Mouse (Mus musculus) neural tube, embryonic 14.5 days (tissue): ENCODE measurements at regions not wholly inside any gene's neighbourhood (a gene's known extent, or its start where the extent isn't known, plus 50 kb on each side); places are given as distances from the start of the nearest gene placed in this dataset.

Experiments
- ATAC-seq: fragments of 200-750 bp; cut with Nextera tagmentation; 2 replicates; pipeline ENCODE4 v1.8.0; 2017; ENCODE audit warnings: low read depth, mild to moderate bottlenecking, moderate TSS enrichment, moderate library complexity
- H3K27ac ChIP-seq: fragments of 300-500 bp; sonication (generic); 2 replicates; pipeline ENCODE4 v1.5.1; 2014; ENCODE audit warnings: low read depth, mild to moderate bottlenecking, control low read depth, low read length, moderate library complexity, mixed read lengths
- H3K27me3 ChIP-seq: fragments of 300-500 bp; sonication (generic); 2 replicates; pipeline ENCODE4 v1.6.1; 2014; ENCODE audit warnings: low read length; ENCODE audit not compliant: control insufficient read depth, insufficient read depth
- H3K36me3 ChIP-seq: fragments of 300-500 bp; sonication (generic); 2 replicates; pipeline ENCODE4 v1.6.1; 2014; ENCODE audit warnings: low read length, mixed read lengths; ENCODE audit not compliant: control insufficient read depth, insufficient read depth
- H3K4me1 ChIP-seq: fragments of 300-500 bp; sonication (generic); 2 replicates; pipeline ENCODE4 v1.6.1; 2014; ENCODE audit warnings: low read length; ENCODE audit not compliant: control insufficient read depth, insufficient read depth
- H3K4me2 ChIP-seq: fragments of 300-500 bp; sonication (generic); 2 replicates; pipeline ENCODE4 v1.6.1; 2014; ENCODE audit warnings: mild to moderate bottlenecking, low read depth, low read length, control low read depth
- H3K4me3 ChIP-seq: fragments of 300-500 bp; sonication (generic); 2 replicates; pipeline ENCODE4 v1.5.1; 2014; ENCODE audit warnings: low read depth, low read length, control low read depth, mixed read lengths
- H3K9ac ChIP-seq: fragments of 300-500 bp; sonication (generic); replicated peaks from 2 replicates; pipeline ENCODE4 v1.6.1; 2014; ENCODE audit warnings: low read depth, mild to moderate bottlenecking, control low read depth, low read length, mixed read lengths
- H3K9me3 ChIP-seq: fragments of 300-500 bp; sonication (generic); 2 replicates; pipeline ENCODE4 v1.6.1; 2016; ENCODE audit warnings: low read length; ENCODE audit not compliant: control insufficient read depth
- WGBS: fragments of 180-500 bp; shearing (Covaris S2); extraction: QIAGEN DNeasy Blood & Tissue Kit; methylation state at CpG from one replicate; pipeline ENCODE4 v1.1.7; 2014; 5-methylcytosine and 5-hydroxymethylcytosine counted together

DNA sequence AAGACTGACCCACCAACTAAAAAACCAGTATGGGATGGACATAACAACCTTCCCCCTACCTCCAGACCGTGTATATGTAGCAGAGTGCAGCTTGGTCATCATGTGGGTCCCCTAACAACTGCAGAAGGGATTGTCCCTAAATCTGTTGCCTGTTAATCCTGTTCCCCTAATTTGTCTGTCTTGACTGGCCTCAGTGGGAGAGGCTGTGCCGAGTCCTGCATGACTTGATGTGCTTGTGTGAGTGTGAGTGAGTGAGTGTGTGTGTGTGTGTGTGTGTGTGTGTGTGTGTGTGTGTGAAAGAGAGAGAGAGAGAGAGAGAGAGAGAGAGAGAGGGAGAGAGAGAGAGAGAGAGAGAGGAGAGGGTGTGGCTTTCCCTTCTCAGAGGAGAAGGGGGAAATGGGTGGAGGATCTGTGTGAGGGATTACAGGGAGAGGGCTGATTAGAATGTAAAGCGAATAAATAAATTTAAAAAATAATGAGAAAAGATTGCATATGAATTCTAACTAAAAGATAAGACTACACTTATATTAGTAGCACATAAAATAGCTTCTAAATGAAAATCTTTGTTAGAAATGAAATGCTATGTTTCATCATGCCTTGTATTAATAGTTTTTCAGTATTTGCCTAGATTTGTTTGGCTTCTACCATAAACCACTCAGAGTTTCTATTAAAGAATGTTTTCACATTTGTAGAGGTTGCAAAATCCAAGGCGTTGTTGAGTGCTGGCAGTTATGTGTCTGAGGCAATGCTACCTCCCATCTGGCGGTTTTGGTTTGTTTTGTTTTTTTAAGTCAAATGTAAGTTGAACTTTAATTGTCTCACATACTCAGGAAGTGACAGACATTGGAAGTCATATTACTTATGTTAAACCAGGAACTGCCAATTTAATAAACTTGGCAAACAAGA is 740.9 kb downstream of the Abca13 start:
- Histone ChIP-seq H3K27me3 (no peaks in the 10 kb centered on the region), H3K9ac (no peak overlapping the region), H3K4me3 (no peak overlapping the region), H3K9me3 (no peaks in the 10 kb centered on the region), H3K27ac (no peak overlapping the region), H3K36me3 (no peaks in the 10 kb centered on the region), H3K4me2 (no peak overlapping the region), H3K4me1 (no peaks in the 10 kb centered on the region)
- 81% methylated on average over 5 of the region's 5 CpGs for WGBS
- no peak for ATAC-seq

DNA sequence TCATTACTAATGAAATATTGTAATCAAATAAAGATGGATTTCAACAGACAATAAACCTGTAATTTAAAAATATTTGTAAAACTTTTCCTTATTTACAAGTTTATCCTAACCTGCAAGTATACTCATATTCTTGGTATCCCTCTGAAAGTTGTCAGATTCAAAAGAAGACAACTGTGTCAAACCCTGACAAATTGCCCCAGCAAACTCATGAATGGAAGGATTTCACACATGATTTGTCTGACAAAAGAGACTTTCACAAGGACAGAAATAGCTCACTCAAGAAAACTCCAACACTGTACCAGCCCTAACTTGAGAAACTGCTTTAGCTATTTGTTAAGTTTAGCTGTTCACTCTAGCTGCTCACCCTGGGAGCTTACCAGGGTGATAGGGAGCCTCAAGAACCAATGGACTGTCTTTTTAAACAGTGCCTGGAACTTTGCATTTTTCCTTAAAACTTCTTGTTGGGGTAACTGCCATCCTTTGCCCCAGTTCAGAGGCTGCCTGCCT is 771.0 kb downstream of the Abca13 start:
- Histone ChIP-seq H3K4me3 (no peak overlapping the region), H3K36me3 (no peaks in the 10 kb centered on the region), H3K9me3 (no peaks in the 10 kb centered on the region), H3K27ac (no peak overlapping the region), H3K27me3 (no peaks in the 10 kb centered on the region), H3K9ac (no peak overlapping the region), H3K4me2 (no peak overlapping the region), H3K4me1 (no peaks in the 10 kb centered on the region)
- no peak for ATAC-seq

DNA sequence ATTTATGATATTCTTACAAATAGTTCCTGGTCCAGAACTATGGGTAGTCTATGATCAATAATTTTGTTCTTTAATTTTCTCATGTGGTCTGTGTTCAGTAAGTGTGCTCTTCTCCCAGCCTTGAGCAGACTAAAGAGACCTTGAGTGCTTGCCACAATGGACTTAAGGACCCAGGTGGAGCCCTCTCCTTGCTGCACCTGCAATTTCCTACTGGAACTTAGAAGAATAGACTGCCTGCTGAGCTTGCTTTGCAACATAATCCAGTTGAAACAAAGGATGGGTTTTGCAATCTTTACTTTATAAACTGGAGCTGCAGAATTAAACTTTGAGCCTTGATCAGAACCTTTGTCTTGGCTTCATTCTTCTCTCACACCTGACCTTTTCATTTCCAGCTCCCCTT is 791.2 kb downstream of the Abca13 start:
- Histone ChIP-seq H3K27ac (no peak overlapping the region), H3K27me3 (no peaks in the 10 kb centered on the region), H3K4me3 (no peak overlapping the region), H3K4me2 (no peak overlapping the region), H3K36me3 (no peaks in the 10 kb centered on the region), H3K9me3 (no peaks in the 10 kb centered on the region), H3K9ac (no peak overlapping the region), H3K4me1 (no peaks in the 10 kb centered on the region)
- no peak for ATAC-seq

DNA sequence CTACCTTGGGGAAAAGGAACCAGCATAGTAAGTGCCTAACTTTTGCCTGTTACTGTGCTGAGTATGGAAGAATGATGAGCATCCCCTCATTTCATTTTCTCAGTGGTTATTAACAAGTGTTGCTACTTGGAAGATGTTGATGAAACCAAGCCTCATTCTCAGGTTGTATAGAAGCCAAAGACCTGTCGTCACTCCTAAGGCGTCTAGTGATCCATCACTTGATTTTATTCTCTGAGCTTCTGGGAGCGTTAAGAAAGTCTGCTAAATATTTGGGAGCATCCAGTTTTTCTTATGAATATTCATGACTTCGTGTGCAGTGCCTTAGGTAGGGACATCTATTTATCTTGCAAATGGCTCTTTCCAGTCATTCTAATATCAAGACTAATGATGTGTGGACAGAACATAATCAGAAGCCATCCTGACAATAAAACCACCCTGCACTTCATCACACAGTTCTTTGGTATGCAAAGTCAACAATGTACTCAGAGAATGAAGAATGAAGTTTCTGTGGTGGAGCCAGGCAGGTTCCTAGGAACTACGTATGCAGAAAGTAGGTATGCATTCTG is 802.9 kb downstream of the Abca13 start:
- Histone ChIP-seq H3K9me3 (no peaks in the 10 kb centered on the region), H3K4me3 (no peak overlapping the region), H3K9ac (no peak overlapping the region), H3K36me3 (no peaks in the 10 kb centered on the region), H3K27me3 (no peaks in the 10 kb centered on the region), H3K4me1 (no peaks in the 10 kb centered on the region), H3K4me2 (no peak overlapping the region), H3K27ac (no peak overlapping the region)
- peak; percentile 50 for ATAC-seq
- WGBS, result 49% methylated on average over 5 of the region's 5 CpGs

DNA sequence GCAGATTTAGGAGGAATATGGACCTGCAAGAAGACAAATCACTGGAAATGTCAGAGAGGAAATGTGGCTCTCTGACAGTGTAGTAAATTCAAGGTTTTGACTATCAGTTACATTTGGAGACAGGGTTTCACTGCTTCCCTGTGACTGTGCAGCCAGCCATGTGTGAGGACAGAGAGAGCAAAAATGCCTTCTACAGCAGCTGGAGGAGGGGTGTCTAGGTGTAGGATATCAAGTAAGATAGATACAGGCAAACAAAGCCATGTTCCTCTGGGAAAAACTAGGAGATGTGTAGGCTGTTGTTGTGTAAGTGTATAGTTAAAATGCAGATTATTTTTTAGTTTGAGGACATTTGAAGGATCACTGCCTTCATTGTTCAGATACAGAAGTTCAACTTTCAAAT is 803.6 kb downstream of the Abca13 start:
- Histone ChIP-seq H3K36me3 (no peaks in the 10 kb centered on the region), H3K27ac (no peak overlapping the region), H3K27me3 (no peaks in the 10 kb centered on the region), H3K9me3 (no peaks in the 10 kb centered on the region), H3K4me1 (no peaks in the 10 kb centered on the region), H3K9ac (no peak overlapping the region), H3K4me3 (no peak overlapping the region), H3K4me2 (no peak overlapping the region)
- ATAC-seq, result no peak

DNA sequence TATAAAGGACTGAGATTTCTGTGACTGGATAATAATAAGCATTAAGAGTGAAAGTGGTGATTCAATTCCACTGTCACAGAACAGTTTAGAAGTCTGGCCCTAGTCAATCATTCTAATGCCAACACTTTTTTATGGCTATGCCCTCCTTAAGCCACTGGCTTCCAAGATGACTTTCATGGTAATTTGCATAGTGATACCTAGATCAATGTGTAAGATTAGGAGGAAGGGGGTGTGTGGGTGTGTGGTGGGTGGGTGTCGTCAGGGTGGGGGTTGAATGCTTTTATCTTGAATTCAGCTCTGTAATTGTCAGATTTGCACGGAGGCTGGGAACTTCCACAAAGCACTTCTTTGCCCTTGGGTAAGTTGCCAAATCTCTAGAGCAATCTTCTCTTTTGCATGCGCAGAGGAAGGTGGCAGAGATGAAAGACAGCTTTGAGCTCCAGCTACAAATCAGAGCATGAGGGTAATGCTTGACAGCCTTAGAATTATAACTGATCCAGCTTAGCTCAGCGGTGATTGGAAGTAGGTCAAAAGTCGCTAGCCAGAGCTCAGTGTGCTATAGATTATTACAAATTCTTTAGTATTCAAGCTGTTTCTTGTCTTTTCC is 805.9 kb downstream of the Abca13 start:
- no peaks in the 10 kb centered on the region for H3K36me3 ChIP-seq
- peak; percentile 49; the same call in 1 of the 2 replicates for ATAC-seq
- no peaks in the 10 kb centered on the region for H3K27me3 ChIP-seq
- H3K9ac ChIP-seq, result no peak overlapping the region
- WGBS, result 29% methylated on average over 5 of the region's 5 CpGs
- no peaks in the 10 kb centered on the region for H3K4me1 ChIP-seq
- no peak overlapping the region for H3K4me3 ChIP-seq
- H3K9me3 ChIP-seq, result no peaks in the 10 kb centered on the region
- H3K4me2 ChIP-seq, result no peak overlapping the region
- H3K27ac ChIP-seq, result no peak overlapping the region

DNA sequence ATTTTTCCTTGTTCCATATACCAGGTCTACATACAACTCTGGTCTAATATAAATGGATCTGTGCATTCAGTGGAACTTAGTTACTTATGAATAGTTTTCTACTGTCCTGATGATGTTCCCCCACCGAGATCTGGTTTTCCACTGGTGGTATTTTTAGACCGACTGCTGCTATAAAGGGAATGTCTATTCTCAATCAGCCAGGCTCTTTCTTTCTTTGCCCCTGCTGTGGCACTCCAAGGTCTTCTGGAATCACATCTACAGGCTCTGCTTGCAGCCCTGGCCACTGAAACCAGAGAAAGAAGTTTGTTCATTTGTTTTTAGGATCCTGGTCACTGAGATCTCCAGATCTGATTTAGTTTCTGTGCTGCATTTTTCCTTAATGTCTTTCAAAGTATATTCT is 810.4 kb downstream of the Abca13 start:
- Histone ChIP-seq H3K4me1 (no peaks in the 10 kb centered on the region), H3K4me2 (no peak overlapping the region), H3K27ac (no peak overlapping the region), H3K9ac (no peak overlapping the region), H3K9me3 (no peaks in the 10 kb centered on the region), H3K36me3 (no peaks in the 10 kb centered on the region), H3K4me3 (no peak overlapping the region), H3K27me3 (no peaks in the 10 kb centered on the region)
- 68% methylated on average over 2 of the region's 2 CpGs for WGBS
- ATAC-seq, result no peak

DNA sequence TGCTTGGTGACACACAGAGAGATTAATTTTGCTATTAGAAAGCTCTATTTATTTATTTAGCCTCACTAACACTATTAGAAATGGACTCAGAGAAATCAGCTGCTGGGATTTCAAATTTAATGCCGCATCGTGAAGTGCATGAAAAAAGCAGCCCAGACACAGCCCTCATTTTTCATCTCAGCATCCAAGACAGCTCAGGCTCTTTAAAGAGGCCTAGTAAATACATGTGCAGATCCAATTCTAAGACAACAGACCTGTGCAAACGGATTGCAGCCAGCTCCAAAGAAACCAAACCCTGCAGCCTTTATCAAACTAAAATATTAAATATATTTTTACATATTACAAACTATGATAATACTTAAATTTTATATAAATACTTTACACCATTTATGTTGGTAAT is 815.1 kb downstream of the Abca13 start:
- H3K4me2 ChIP-seq, result no peak overlapping the region
- H3K27me3 ChIP-seq, result no peaks in the 10 kb centered on the region
- 71% methylated on average over 3 of the region's 3 CpGs for WGBS
- no peak overlapping the region for H3K9ac ChIP-seq
- H3K9me3 ChIP-seq, result no peaks in the 10 kb centered on the region
- no peaks in the 10 kb centered on the region for H3K4me1 ChIP-seq
- peak; percentile 46 for ATAC-seq
- no peaks in the 10 kb centered on the region for H3K36me3 ChIP-seq
- H3K4me3 ChIP-seq, result no peak overlapping the region
- H3K27ac ChIP-seq, result no peak overlapping the region

DNA sequence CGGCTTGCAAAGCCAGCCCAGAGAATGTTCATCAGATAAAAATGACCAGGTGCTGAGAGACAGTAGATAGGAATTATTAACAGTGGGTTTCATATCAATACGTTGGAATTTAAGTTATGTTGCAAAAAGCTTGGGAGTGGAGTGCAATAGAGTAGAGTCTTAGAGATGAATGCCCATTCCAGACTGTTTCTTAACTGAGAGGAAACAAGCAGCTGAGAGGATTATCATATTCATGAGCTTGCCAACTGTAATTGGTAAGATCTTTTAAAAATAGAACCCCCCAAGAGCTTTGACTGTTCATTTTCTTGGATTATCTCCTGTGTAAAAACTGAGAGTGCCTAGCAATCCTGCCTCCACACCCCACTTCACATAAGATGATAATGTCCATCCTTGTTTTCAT is 854.9 kb downstream of the Abca13 start:
- no peaks in the 10 kb centered on the region for H3K4me1 ChIP-seq
- H3K4me3 ChIP-seq, result no peak overlapping the region
- H3K27me3 ChIP-seq, result no peaks in the 10 kb centered on the region
- WGBS, result 62% methylated on average over 2 of the region's 2 CpGs
- no peak overlapping the region for H3K27ac ChIP-seq
- H3K9me3 ChIP-seq, result no peaks in the 10 kb centered on the region
- no peak overlapping the region for H3K9ac ChIP-seq
- H3K36me3 ChIP-seq, result no peaks in the 10 kb centered on the region
- no peak overlapping the region for H3K4me2 ChIP-seq
- no peak for ATAC-seq
